Mouse (Mus musculus): Measurements from ENCODE around the gene B4galnt3.

- TF ChIP-seq POLR2A (IDR thresholded peaks at IDR 0.05; ENCODE audit: insufficient read depth, low read depth, low read length), result no peak
- no peak for TF ChIP-seq CTCF (IDR thresholded peaks at IDR 0.05; ENCODE audit: insufficient read depth, low read depth, low read length)
These were observed 15.4 kb upstream of the B4galnt3 start for GRCm38 (mm10) chr6:120309787-120310186.

All from olfactory bulb, adult 2 months (tissue).